ENCODE assay signal across 18 mouse cellular contexts in genomic region chr17:49652800-49653199, GRCm38 (mm10). TPM values are rescaled to one million over a fixed set of nuclear protein-coding genes. Genes with fewer than 3 reads are reported as not detected.
DNase-seq lines count a peak whose midpoint lies in the region; ATAC-seq and TF ChIP-seq lines count a peak whose summit lies in the region.
"Had no signal": no experiment of that assay in that cellular context is flagged by ENCODE, and none has a peak within 500 bp of the region (broad histone marks: within the 10 kb centered on the region; RNA-seq: fewer than 3 reads in every experiment).

No protein-coding gene starts in this region.

- H3K27me3 ChIP-seq in forebrain, embryonic 14.5 days (replicated peaks; ENCODE audit: control insufficient read depth, insufficient read depth, low read length), result no peaks in the 10 kb centered on the region
- H3K27me3 ChIP-seq in forebrain, embryonic 12.5 days, result no peaks in the 10 kb centered on the region
- H3K27me3 ChIP-seq in midbrain, embryonic 13.5 days, result no peaks in the 10 kb centered on the region
- H3K27me3 ChIP-seq in midbrain, postnatal 0 days (ENCODE audit: insufficient read depth, low read length), result no peaks in the 10 kb centered on the region
- no peaks in the 10 kb centered on the region for H3K27me3 ChIP-seq in forebrain, postnatal 0 days (ENCODE audit: insufficient read depth, low read length)
- H3K27me3 ChIP-seq: embryonic facial prominence, embryonic 12.5 days; heart, embryonic 13.5 days; hindbrain, embryonic 13.5 days had no signal

- WGBS in forebrain, embryonic 14.5 days, result 49% methylated on average over 5 of the region's 5 CpGs
- WGBS in forebrain, embryonic 12.5 days, result 61% methylated on average over 5 of the region's 5 CpGs
- 51% methylated on average over 5 of the region's 5 CpGs for WGBS in midbrain, embryonic 13.5 days
- 48% methylated on average over 5 of the region's 5 CpGs for WGBS in midbrain, postnatal 0 days
- 47% methylated on average over 5 of the region's 5 CpGs for WGBS in forebrain, postnatal 0 days

- no peaks in the 10 kb centered on the region for H3K36me3 ChIP-seq in forebrain, embryonic 14.5 days (ENCODE audit: control insufficient read depth, insufficient read depth, low read length)
- H3K36me3 ChIP-seq in forebrain, embryonic 12.5 days (replicated peaks), result no peaks in the 10 kb centered on the region
- no peaks in the 10 kb centered on the region for H3K36me3 ChIP-seq in midbrain, embryonic 13.5 days
- H3K36me3 ChIP-seq in midbrain, postnatal 0 days (ENCODE audit: insufficient read depth, low read length), result no peaks in the 10 kb centered on the region
- no peaks in the 10 kb centered on the region for H3K36me3 ChIP-seq in forebrain, postnatal 0 days (ENCODE audit: insufficient read depth)
- H3K36me3 ChIP-seq: embryonic facial prominence, embryonic 12.5 days; heart, embryonic 13.5 days; hindbrain, embryonic 13.5 days had no signal

- no peak overlapping the region for H3K27ac ChIP-seq in forebrain, embryonic 14.5 days (ENCODE audit: low read depth, low read length)
- no peak overlapping the region for H3K27ac ChIP-seq in forebrain, embryonic 12.5 days
- H3K27ac ChIP-seq in layer of hippocampus, adult 2 months, result peak overlapping the region; percentile 20; the same call in 1 of the 2 replicates
- no peak overlapping the region for H3K27ac ChIP-seq in midbrain, embryonic 13.5 days
- H3K27ac ChIP-seq in midbrain, postnatal 0 days (ENCODE audit: low read depth, low read length), result no peak overlapping the region
- H3K27ac ChIP-seq in forebrain, postnatal 0 days (ENCODE audit: low read depth, low read length), result no peak overlapping the region
- H3K27ac ChIP-seq: embryonic facial prominence, embryonic 12.5 days; heart, embryonic 13.5 days; hindbrain, embryonic 13.5 days had no signal

- no peak overlapping the region for H3K4me3 ChIP-seq in forebrain, embryonic 14.5 days (ENCODE audit: low read depth, low read length)
- H3K4me3 ChIP-seq in forebrain, embryonic 12.5 days (replicated peaks), result no peak overlapping the region
- no peak overlapping the region for H3K4me3 ChIP-seq in layer of hippocampus, adult 2 months
- no peak overlapping the region for H3K4me3 ChIP-seq in midbrain, embryonic 13.5 days (replicated peaks)
- no peak overlapping the region for H3K4me3 ChIP-seq in midbrain, postnatal 0 days (ENCODE audit: low read depth, low read length)
- no peak overlapping the region for H3K4me3 ChIP-seq in forebrain, postnatal 0 days (ENCODE audit: low read depth, low read length)
- H3K4me3 ChIP-seq: embryonic facial prominence, embryonic 12.5 days; heart, embryonic 13.5 days; hindbrain, embryonic 13.5 days had no signal

- H3K9ac ChIP-seq in forebrain, embryonic 14.5 days (ENCODE audit: low read length), result no peak overlapping the region
- no peak overlapping the region for H3K9ac ChIP-seq in forebrain, embryonic 12.5 days
- H3K9ac ChIP-seq in midbrain, embryonic 13.5 days (replicated peaks), result no peak overlapping the region
- no peak overlapping the region for H3K9ac ChIP-seq in midbrain, postnatal 0 days (replicated peaks; ENCODE audit: low read length, poor library complexity, severe bottlenecking)
- no peak overlapping the region for H3K9ac ChIP-seq in forebrain, postnatal 0 days
- H3K9ac ChIP-seq: embryonic facial prominence, embryonic 12.5 days; heart, embryonic 13.5 days; hindbrain, embryonic 13.5 days had no signal

- H3K4me1 ChIP-seq in forebrain, embryonic 14.5 days (ENCODE audit: control insufficient read depth, insufficient read depth, low read length), result no peaks in the 10 kb centered on the region
- no peaks in the 10 kb centered on the region for H3K4me1 ChIP-seq in forebrain, embryonic 12.5 days
- H3K4me1 ChIP-seq in midbrain, embryonic 13.5 days (replicated peaks), result peaks cover 9% of the 10 kb centered on the region
- no peaks in the 10 kb centered on the region for H3K4me1 ChIP-seq in midbrain, postnatal 0 days (ENCODE audit: insufficient read depth, low read length)
- H3K4me1 ChIP-seq in forebrain, postnatal 0 days (ENCODE audit: insufficient read depth), result no peaks in the 10 kb centered on the region
- H3K4me1 ChIP-seq: embryonic facial prominence, embryonic 12.5 days; heart, embryonic 13.5 days had no signal

- peak; percentile 17 for DNase-seq in forebrain, embryonic 14.5 days (ENCODE audit: low spot score)
- DNase-seq in layer of hippocampus, adult 2 months (ENCODE audit: low spot score in 2 of 2), result no peak
- DNase-seq in layer of hippocampus, postnatal 10 days (ENCODE audit: low spot score in 2 of 2), result no peak
- DNase-seq in midbrain, postnatal 0 days (ENCODE audit: low spot score), result no peak
- DNase-seq in forebrain, postnatal 0 days, result no peak
- DNase-seq: adrenal gland, postnatal 10 days; cerebellum, adult 11 months; cerebellum, adult 9-10 months; cerebellum, postnatal 25 days; gastrocnemius, postnatal 36 days; heart, adult 11 months; heart, postnatal 36 days had no signal

- no peak for TF ChIP-seq CTCF in layer of hippocampus, adult 2 months (conservative IDR thresholded peaks at IDR 0.05)
- TF ChIP-seq CTCF in midbrain, postnatal 0 days (IDR thresholded peaks at IDR 0.05), result no peak
- no peak for TF ChIP-seq CTCF in forebrain, postnatal 0 days (IDR thresholded peaks at IDR 0.05; ENCODE audit: low read depth)

- peak; percentile 46; the same call in 1 of the 2 replicates for ATAC-seq in forebrain, embryonic 14.5 days
- ATAC-seq in forebrain, embryonic 12.5 days (ENCODE audit: low FRiP score), result no peak
- peak; percentile 50; the same call in 1 of the 2 replicates for ATAC-seq in midbrain, embryonic 13.5 days
- ATAC-seq in midbrain, postnatal 0 days (ENCODE audit: low FRiP score), result no peak
- ATAC-seq in forebrain, postnatal 0 days, result peak; percentile 29; the same call in 1 of the 2 replicates

- no peak overlapping the region for H3K4me2 ChIP-seq in forebrain, embryonic 14.5 days (ENCODE audit: low read length)
- no peak overlapping the region for H3K4me2 ChIP-seq in forebrain, embryonic 12.5 days
- H3K4me2 ChIP-seq in midbrain, embryonic 13.5 days (replicated peaks), result no peak overlapping the region
- H3K4me2 ChIP-seq in midbrain, postnatal 0 days (ENCODE audit: low read depth, low read length, poor library complexity, severe bottlenecking), result no peak overlapping the region
- no peak overlapping the region for H3K4me2 ChIP-seq in forebrain, postnatal 0 days (ENCODE audit: low read depth)
- H3K4me2 ChIP-seq: embryonic facial prominence, embryonic 12.5 days; heart, embryonic 13.5 days; hindbrain, embryonic 13.5 days had no signal

- H3K9me3 ChIP-seq in forebrain, embryonic 14.5 days (replicated peaks; ENCODE audit: control insufficient read depth, low read length), result 0 out of 2 replicates have a peak, but pooled peaks cover 3% of the 10 kb centered on the region
- H3K9me3 ChIP-seq in forebrain, embryonic 12.5 days, result no peaks in the 10 kb centered on the region
- H3K9me3 ChIP-seq in midbrain, embryonic 13.5 days, result no peaks in the 10 kb centered on the region
- no peaks in the 10 kb centered on the region for H3K9me3 ChIP-seq in midbrain, postnatal 0 days (ENCODE audit: low read length)
- no peaks in the 10 kb centered on the region for H3K9me3 ChIP-seq in forebrain, postnatal 0 days (ENCODE audit: low read length)
- H3K9me3 ChIP-seq: embryonic facial prominence, embryonic 12.5 days; hindbrain, embryonic 13.5 days had no signal

RNA-seq across cellular contexts. Expression of gene Kif6, which starts 37.9 kb away (rescaled TPM):
- 1.2 and 2.7 TPM in 2 replicates for polyA plus RNA-seq in forebrain, embryonic 14.5 days (2014; fragmentation: Nextera tagmentation; extraction: Ambion mirVana)
- polyA plus RNA-seq in forebrain, embryonic 12.5 days (2016; fragmentation: Nextera tagmentation; extraction: Ambion mirVana), result 2.8 and 3.1 TPM in 2 replicates
- 1 to 10 TPM; 5.0 to 6.1 TPM for total RNA-seq in layer of hippocampus, adult 2 months (2021)
- total RNA-seq in layer of hippocampus, postnatal 10 days (2021), result 1 to 10 TPM; 2.2 to 3.4 TPM
- polyA plus RNA-seq in midbrain, embryonic 13.5 days (2015; fragmentation: Nextera tagmentation; extraction: Ambion mirVana), result 2.4 and 3.6 TPM in 2 replicates
- total RNA-seq in midbrain, postnatal 0 days (2014; rRNA removed), result 2.1 and 2.7 TPM in 2 replicates
- 1.1 and 1.7 TPM in 2 replicates for polyA plus RNA-seq in midbrain, postnatal 0 days (2015; fragmentation: Nextera tagmentation; extraction: Ambion mirVana)
- 3.7 and 7.4 TPM in 2 replicates for total RNA-seq in forebrain, postnatal 0 days (2014; rRNA removed)
- 1.6 and 2.0 TPM in 2 replicates for polyA plus RNA-seq in forebrain, postnatal 0 days (2015; fragmentation: Nextera tagmentation; extraction: Ambion mirVana)
- total RNA-seq: gastrocnemius, postnatal 36 days; MEL had no signal

Comparison
In these comparisons a context has a peak if more than half of its experiments do, and no peak if none do; other contexts are left out.
1. ATAC-seq: peak in forebrain, embryonic 14.5 days (single experiment), midbrain, embryonic 13.5 days (single experiment) and forebrain, postnatal 0 days (single experiment); none in forebrain, embryonic 12.5 days (single experiment) and midbrain, postnatal 0 days (single experiment).